Mouse (Mus musculus): ENCODE data around the gene Gm21663. TPM values are rescaled to one million over a fixed set of nuclear protein-coding genes. Genes with fewer than 3 reads are reported as not detected.

Gene Gm21663
- not detected in 2 replicates for polyA plus RNA-seq (2012; ENCODE audit: low replicate concordance)

GRCm38 (mm10) chr5:25942281-25942680, at the start of gene Gm21663:
Gm21663 (minus strand) TSS chr5:25942381.

GRCm38 (mm10) chr5:25988550-25988949, 46.4 kb upstream of the Gm21663 start, which contains the start of gene Gm21698:
Gm21698 (minus strand) TSS chr5:25988650.

GRCm38 (mm10) chr5:25972563-25972962, 30.4 kb upstream of the Gm21663 start, which contains the start of gene Gm21680:
Gm21680 (minus strand) TSS chr5:25972663.

GRCm38 (mm10) chr5:25954317-25954716, 12.1 kb upstream of the Gm21663 start, which contains the start of gene Gm21671:
Gm21671 (minus strand) TSS chr5:25954417.

Other genes with a start within 250 kb of the Gm21663 start
- 2.0 and 7.3 TPM in 2 replicates for gene Xrcc2, start 236.6 kb downstream of the Gm21663 start, polyA plus RNA-seq (2012; ENCODE audit: low replicate concordance)
- gene Actr3b, start 182.4 kb downstream of the Gm21663 start, polyA plus RNA-seq (2012; ENCODE audit: low replicate concordance) = 0.69 and 0.75 TPM in 2 replicates
- not detected in 2 replicates for gene Gm21671, start 12.0 kb upstream of the Gm21663 start, polyA plus RNA-seq (2012; ENCODE audit: low replicate concordance)
- gene Gm21680, start 30.3 kb upstream of the Gm21663 start, polyA plus RNA-seq (2012; ENCODE audit: low replicate concordance) = not detected in 2 replicates
- 0.07 TPM in 1 of 2 replicates, not detected in the other for gene Gm21698, start 46.3 kb upstream of the Gm21663 start, polyA plus RNA-seq (2012; ENCODE audit: low replicate concordance)
- not detected in 2 replicates for gene Gm1979, start 62.4 kb upstream of the Gm21663 start, polyA plus RNA-seq (2012; ENCODE audit: low replicate concordance)
- gene Gm5862, start 80.5 kb upstream of the Gm21663 start, polyA plus RNA-seq (2012; ENCODE audit: low replicate concordance) = 0.17 TPM in 1 of 2 replicates, not detected in the other
- not detected in 2 replicates for gene Speer4a, start 97.2 kb upstream of the Gm21663 start, polyA plus RNA-seq (2012; ENCODE audit: low replicate concordance)
- not detected in 2 replicates for gene Gm7347, start 116.2 kb upstream of the Gm21663 start, polyA plus RNA-seq (2012; ENCODE audit: low replicate concordance)
- gene Gm10471, start 146.9 kb upstream of the Gm21663 start, polyA plus RNA-seq (2012; ENCODE audit: low replicate concordance) = not detected in 2 replicates
- not detected in 2 replicates for gene 5031410I06Rik, start 163.0 kb upstream of the Gm21663 start, polyA plus RNA-seq (2012; ENCODE audit: low replicate concordance)
- gene Gm10220, start 179.0 kb upstream of the Gm21663 start, polyA plus RNA-seq (2012; ENCODE audit: low replicate concordance) = not detected in 2 replicates

Data from leukemia stem cell, adult 10-12 weeks (primary cell).